Mouse (Mus musculus) MEL (cell line): ENCODE results near the gene Pla1a. TPM values are rescaled to one million over a fixed set of nuclear protein-coding genes. Genes with fewer than 3 reads are reported as not detected.
A peak's percentile ranks its signal among the peaks of the same experiment; 100 is the strongest.

Source experiments
- DNase-seq: peaks from one replicate; pipeline ENCODE4 v3.0.0; 2011; ENCODE audit warnings: low read depth, low spot score
- H3K27ac ChIP-seq: 2 replicates; pipeline ENCODE4 v1.5.1; 2012; ENCODE audit warnings: low read depth, mild to moderate bottlenecking, control low read depth, low read length, moderate library complexity; ENCODE audit not compliant: control insufficient read depth
- H3K27me3 ChIP-seq, 2 experiments: fragments of 150-350 bp in 1 of 2; sonication (generic) in 1 of 2; 2 replicates each; pipeline ENCODE4 v1.6.1; 2012; ENCODE audit warnings: low read length in 2 of 2, mild to moderate bottlenecking in 2 of 2, improper control_type of control experiment in 1 of 2, moderate library complexity in 1 of 2; ENCODE audit not compliant: insufficient read depth in 2 of 2, control insufficient read depth in 1 of 2
- H3K36me3 ChIP-seq, 2 experiments: 2 replicates each; pipeline ENCODE4 v1.6.1; 2012 to 2014; ENCODE audit warnings: low read length in 2 of 2, improper control_type of control experiment in 1 of 2, inconsistent platforms in 1 of 2, mild to moderate bottlenecking in 1 of 2; ENCODE audit not compliant: insufficient read depth in 2 of 2, control insufficient read depth in 1 of 2
- H3K4me1 ChIP-seq, 2 experiments: fragments of 150-350 bp in 1 of 2; sonication (generic) in 1 of 2; 2 replicates each; pipeline ENCODE4 v1.6.1; 2012; ENCODE audit warnings: low read length in 2 of 2, improper control_type of control experiment in 1 of 2, mild to moderate bottlenecking in 1 of 2; ENCODE audit not compliant: insufficient read depth in 2 of 2, control insufficient read depth in 1 of 2
- H3K4me3 ChIP-seq, 2 experiments: fragments of 150-350 bp in 1 of 2; sonication (generic) in 1 of 2; 2 replicates each; pipeline ENCODE4 v1.5.1; 2012; ENCODE audit warnings: low read depth in 2 of 2, low read length in 2 of 2, mild to moderate bottlenecking in 2 of 2, moderate library complexity in 2 of 2, control low read depth in 1 of 2, improper control_type of control experiment in 1 of 2; ENCODE audit not compliant: control insufficient read depth in 1 of 2, insufficient read depth in 1 of 2
- H3K79me2 ChIP-seq: 2 replicates; pipeline ENCODE4 v1.6.1; 2012; ENCODE audit warnings: mild to moderate bottlenecking, low read length, moderate library complexity; ENCODE audit not compliant: control insufficient read depth, poor library complexity, insufficient read depth
- H3K9ac ChIP-seq: 2 replicates; pipeline ENCODE4 v1.6.1; 2012; ENCODE audit warnings: low read depth, mild to moderate bottlenecking, control low read depth, low read length, moderate library complexity; ENCODE audit not compliant: control insufficient read depth, poor library complexity, severe bottlenecking
- H3K9me3 ChIP-seq: fragments of 150-350 bp; sonication (generic); replicated peaks from 2 replicates; pipeline ENCODE4 v1.6.1; 2012; ENCODE audit warnings: mild to moderate bottlenecking, low read length, improper control_type of control experiment, moderate library complexity; ENCODE audit not compliant: insufficient read depth
- BHLHE40 ChIP-seq: IDR thresholded peaks from 2 replicates; pipeline ENCODE4 v1.6.1; 2012; ENCODE audit warnings: low read depth, mild to moderate bottlenecking, inconsistent platforms, low read length, improper control_type of control experiment, borderline replicate concordance
- EP300 ChIP-seq, 2 experiments: IDR thresholded peaks; 2 replicates each; pipeline ENCODE4 v1.6.1; 2011; ENCODE audit warnings: improper control_type of control experiment in 2 of 2, low read length in 2 of 2, low read depth in 1 of 2, mild to moderate bottlenecking in 1 of 2
- ETS1 ChIP-seq: IDR thresholded peaks from 2 replicates; pipeline ENCODE4 v1.6.1; 2012; ENCODE audit warnings: low read depth, mild to moderate bottlenecking, inconsistent platforms, low read length, improper control_type of control experiment, moderate library complexity
- GABPA ChIP-seq: IDR thresholded peaks from 2 replicates; pipeline ENCODE4 v1.6.1; 2012; ENCODE audit warnings: low read depth, mild to moderate bottlenecking, inconsistent platforms, low read length, improper control_type of control experiment, moderate library complexity
- GATA1 ChIP-seq: IDR thresholded peaks from 2 replicates; pipeline ENCODE4 v1.6.1; 2011; ENCODE audit warnings: low read depth, low read length, improper control_type of control experiment
- HCFC1 ChIP-seq: IDR thresholded peaks from 2 replicates; pipeline ENCODE4 v1.6.1; 2012; ENCODE audit warnings: low read depth, mild to moderate bottlenecking, inconsistent platforms, low read length, improper control_type of control experiment, moderate library complexity
- JUND ChIP-seq: IDR thresholded peaks from 2 replicates; pipeline ENCODE4 v1.6.1; 2011; ENCODE audit warnings: low read depth, mild to moderate bottlenecking, improper control_type of control experiment, low read length
- KAT2A ChIP-seq: conservative IDR thresholded peaks from 2 replicates; pipeline ENCODE4 v1.6.1; 2012; ENCODE audit warnings: low read depth, low read length, improper control_type of control experiment, inconsistent platforms
- MAFK ChIP-seq: IDR thresholded peaks from 2 replicates; pipeline ENCODE4 v1.6.1; 2011; ENCODE audit warnings: low read depth, mild to moderate bottlenecking, low read length, improper control_type of control experiment, borderline replicate concordance
- MXI1 ChIP-seq: IDR thresholded peaks from 2 replicates; pipeline ENCODE4 v1.6.1; 2011; ENCODE audit warnings: mild to moderate bottlenecking, low read depth, low read length, improper control_type of control experiment
- MYB ChIP-seq: IDR thresholded peaks from 2 replicates; pipeline ENCODE4 v1.6.1; 2011; ENCODE audit warnings: mild to moderate bottlenecking, low read depth, low read length, improper control_type of control experiment
- NRF1 ChIP-seq: IDR thresholded peaks from 2 replicates; pipeline ENCODE4 v1.6.1; 2014; ENCODE audit warnings: low read depth, mild to moderate bottlenecking, inconsistent platforms, low read length, improper control_type of control experiment, moderate library complexity; ENCODE audit not compliant: poor library complexity, insufficient read depth, severe bottlenecking
- POLR2AphosphoS5 ChIP-seq: IDR thresholded peaks from 2 replicates; pipeline ENCODE4 v1.6.1; 2012; ENCODE audit warnings: low read depth, borderline replicate concordance, mild to moderate bottlenecking, inconsistent platforms, low read length, moderate library complexity, mixed read lengths
- RAD21 ChIP-seq: IDR thresholded peaks from 2 replicates; pipeline ENCODE4 v1.6.1; 2011; ENCODE audit warnings: mild to moderate bottlenecking, low read depth, low read length, improper control_type of control experiment
- RCOR1 ChIP-seq: IDR thresholded peaks from 2 replicates; pipeline ENCODE4 v1.6.1; 2012; ENCODE audit warnings: low read depth, mild to moderate bottlenecking, inconsistent platforms, low read length, improper control_type of control experiment
- SMC3 ChIP-seq: IDR thresholded peaks from 2 replicates; pipeline ENCODE4 v1.6.1; 2011; ENCODE audit warnings: low read depth, low read length, improper control_type of control experiment
- UBTF ChIP-seq: IDR thresholded peaks from 2 replicates; pipeline ENCODE4 v1.6.1; 2012; ENCODE audit warnings: low read depth, mild to moderate bottlenecking, inconsistent platforms, low read length, improper control_type of control experiment, moderate library complexity, borderline replicate concordance; ENCODE audit not compliant: insufficient read depth
- USF1 ChIP-seq: IDR thresholded peaks from 2 replicates; pipeline ENCODE4 v1.6.1; 2014; ENCODE audit warnings: low read depth, mild to moderate bottlenecking, inconsistent platforms, low read length, improper control_type of control experiment, moderate library complexity
- USF2 ChIP-seq, 2 experiments: IDR thresholded peaks; 2 replicates each; pipeline ENCODE4 v1.6.1; 2011 to 2012; ENCODE audit warnings: improper control_type of control experiment in 2 of 2, low read length in 2 of 2, borderline replicate concordance in 1 of 2, inconsistent platforms in 1 of 2, low read depth in 1 of 2, mild to moderate bottlenecking in 1 of 2; ENCODE audit not compliant: insufficient read depth in 1 of 2
- ZC3H11A ChIP-seq: IDR thresholded peaks from 2 replicates; pipeline ENCODE4 v1.6.1; 2012; ENCODE audit warnings: low read depth, mild to moderate bottlenecking, inconsistent platforms, low read length, improper control_type of control experiment
- ZMIZ1 ChIP-seq: IDR thresholded peaks from 2 replicates; pipeline ENCODE4 v1.6.1; 2012; ENCODE audit warnings: low read depth, mild to moderate bottlenecking, inconsistent platforms, low read length, improper control_type of control experiment, moderate library complexity
- polyA plus RNA-seq, 2 experiments: library from polyadenylated mRNA; stranded (reverse) in 1 of 2; unstranded in 1 of 2; fragments of >175 nt in 1 of 2; fragments of >200 nt in 1 of 2; gene quantifications; 2 replicates each; pipeline versions ENCODE4 v1.2.1 to v1.2.4; 2012; ENCODE audit warnings: low replicate concordance in 2 of 2, low read depth in 1 of 2; ENCODE audit not compliant: insufficient read length in 2 of 2, insufficient read depth in 1 of 2, missing spikeins in 1 of 2
- total RNA-seq: library from RNA; depleted of rRNA; stranded (reverse); fragments of 300-350 nt; gene quantifications from 2 replicates; pipeline ENCODE4 v1.2.3, GENCODE M21; 2012

Pla1a gene
- total and polyA plus RNA-seq, 3 experiments: 0.04 TPM; not detected in 2

- no peaks in the 10 kb centered on the region; a peak in 2 of 4 replicates for H3K36me3 ChIP-seq
- TF ChIP-seq USF1 (no peak), RCOR1 (no peak), HCFC1 (no peak), GATA1 (no peak), KAT2A (no peak), UBTF (no peak)
- H3K27ac ChIP-seq: no peak overlapping the region
- no peak for DNase-seq
- peaks cover 0 to 5% of the 10 kb centered on the region in 2 experiments; a peak in 2 of 4 replicates for H3K4me1 ChIP-seq
- no peaks in the 10 kb centered on the region for H3K79me2 ChIP-seq
- no peak overlapping the region for H3K9ac ChIP-seq
- no peak overlapping the region for H3K4me3 ChIP-seq
- no peaks in the 10 kb centered on the region for H3K9me3 ChIP-seq
- peaks cover 3 to 10% of the 10 kb centered on the region in 2 experiments; a peak in 3 of 4 replicates for H3K27me3 ChIP-seq
These were observed 7.6 kb downstream of the Pla1a start for GRCm38 (mm10) chr16:38425374-38425773.

GRCm38 (mm10) chr16:38414953-38415352 lies 18.0 kb downstream of the Pla1a start:
- H3K27ac ChIP-seq: no peak overlapping the region
- no peak overlapping the region for H3K4me3 ChIP-seq
- H3K79me2 ChIP-seq: no peaks in the 10 kb centered on the region
- no peaks in the 10 kb centered on the region for H3K4me1 ChIP-seq
- H3K27me3 ChIP-seq: peaks cover 5 to 10% of the 10 kb centered on the region in 2 experiments
- no peaks in the 10 kb centered on the region for H3K9me3 ChIP-seq
- no peak for DNase-seq
- no peak overlapping the region for H3K9ac ChIP-seq
- TF ChIP-seq ZC3H11A (no peak), MAFK (0 out of 2 replicates have a peak, but pooled peaks have one; percentile 33)
- H3K36me3 ChIP-seq: no peaks in the 10 kb centered on the region

- no peak overlapping the region for H3K9ac ChIP-seq
- H3K4me3 ChIP-seq: no peak overlapping the region
- H3K4me1 ChIP-seq: peaks cover 0 to 13% of the 10 kb centered on the region in 2 experiments; a peak in 2 of 4 replicates
- no peaks in the 10 kb centered on the region; a peak in 1 of 4 replicates for H3K36me3 ChIP-seq
- H3K79me2 ChIP-seq: no peaks in the 10 kb centered on the region
- DNase-seq: no peak
- peaks cover 0 to 2% of the 10 kb centered on the region in 2 experiments; a peak in 1 of 4 replicates for H3K27me3 ChIP-seq
- H3K27ac ChIP-seq: no peak overlapping the region
- H3K9me3 ChIP-seq: no peaks in the 10 kb centered on the region
- TF ChIP-seq USF2 (IDR thresholded peaks at IDR 0.05; ENCODE audit: borderline replicate concordance in 1 of 2, insufficient read depth in 1 of 2, low read depth in 1 of 2, low read length in 2 of 2) (no peak), USF1 (no peak), ETS1 (no peak), NRF1 (no peak), BHLHE40 (no peak), EP300 (IDR thresholded peaks at IDR 0.05; ENCODE audit: low read depth in 1 of 2, low read length in 2 of 2) (no peak), JUND (no peak), POLR2AphosphoS5 (no peak), GABPA (no peak), RAD21 (no peak), SMC3 (no peak), MYB (no peak), MXI1 (no peak), ZMIZ1 (no peak)
- TF ChIP-seq, all 39 proteins: peak for 0
These were observed 24.5 kb downstream of the Pla1a start for GRCm38 (mm10) chr16:38408416-38408815.
